In the genomic region with DNA sequence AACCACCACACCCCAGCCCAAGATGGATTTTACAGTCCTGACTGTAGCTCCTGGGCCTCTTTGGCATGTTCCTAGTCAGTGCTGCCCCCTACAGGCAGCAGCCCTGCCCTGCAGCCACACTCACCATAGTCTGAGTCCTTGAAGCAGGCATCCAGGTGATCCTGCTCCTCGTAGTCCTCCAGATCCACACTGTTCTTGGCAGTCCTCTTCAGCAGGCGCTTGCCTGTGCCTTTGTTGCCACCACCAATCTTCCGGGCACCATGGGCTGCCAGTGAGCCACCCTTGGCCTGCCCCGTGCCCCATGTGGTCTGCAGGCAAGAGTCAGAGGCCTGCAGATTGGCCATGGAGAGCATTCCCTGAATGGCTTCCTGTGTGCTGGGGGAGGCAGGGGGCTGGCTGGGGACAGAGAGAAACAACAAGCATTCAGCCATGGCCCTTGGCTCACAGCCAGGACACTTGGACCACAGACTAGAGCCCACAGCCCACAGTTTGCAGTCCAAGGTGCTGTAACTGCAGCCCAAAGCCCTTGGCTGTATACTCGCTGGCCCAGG, we compare ENCODE assay signal across 9 mouse cellular contexts.
DNase-seq lines count a peak whose midpoint lies in the region; ATAC-seq and TF ChIP-seq lines count a peak whose summit lies in the region.
"Had no signal": no experiment of that assay in that cellular context is flagged by ENCODE, and none has a peak within 500 bp of the region (broad histone marks: within the 10 kb centered on the region; RNA-seq: fewer than 3 reads in every experiment).

No protein-coding gene starts in this region.

- peaks cover 82% of the 10 kb centered on the region for H3K36me3 ChIP-seq in intestine, embryonic 14.5 days (ENCODE audit: control insufficient read depth, insufficient read depth, low read length)
- peaks cover 40% of the 10 kb centered on the region for H3K36me3 ChIP-seq in intestine, embryonic 16.5 days (ENCODE audit: control insufficient read depth, insufficient read depth, low read length)
- peaks cover 86% of the 10 kb centered on the region for H3K36me3 ChIP-seq in embryonic facial prominence, embryonic 13.5 days
- H3K36me3 ChIP-seq in stomach, postnatal 0 days (ENCODE audit: control insufficient read depth, insufficient read depth, low read length), result peaks cover 16% of the 10 kb centered on the region; the same call in 1 of the 2 replicates

- intact Hi-C loops in heart, postnatal 10 days (cut with DNase I), result loop anchor here (10.0 kb wide), 2 partner anchors 187 to 283 kb away; no protein-coding TSS in a partner anchor

- no peaks in the 10 kb centered on the region for H3K4me1 ChIP-seq in intestine, embryonic 14.5 days (replicated peaks; ENCODE audit: control insufficient read depth, insufficient read depth, low read length)
- no peaks in the 10 kb centered on the region for H3K4me1 ChIP-seq in intestine, embryonic 16.5 days (ENCODE audit: control insufficient read depth, insufficient read depth, low read length)
- peaks cover 16% of the 10 kb centered on the region for H3K4me1 ChIP-seq in embryonic facial prominence, embryonic 13.5 days
- no peaks in the 10 kb centered on the region for H3K4me1 ChIP-seq in stomach, postnatal 0 days (replicated peaks; ENCODE audit: control insufficient read depth, insufficient read depth)
- H3K4me1 ChIP-seq: liver, embryonic 15.5 days had no signal

- no peaks in the 10 kb centered on the region for H3K27me3 ChIP-seq in intestine, embryonic 14.5 days (replicated peaks; ENCODE audit: control insufficient read depth, insufficient read depth, low read length)
- H3K27me3 ChIP-seq in intestine, embryonic 16.5 days (replicated peaks; ENCODE audit: control insufficient read depth, insufficient read depth, low read length), result no peaks in the 10 kb centered on the region
- H3K27me3 ChIP-seq in embryonic facial prominence, embryonic 13.5 days, result no peaks in the 10 kb centered on the region; the same call in 1 of the 2 replicates
- H3K27me3 ChIP-seq in stomach, postnatal 0 days (ENCODE audit: control insufficient read depth, insufficient read depth, low read length), result no peaks in the 10 kb centered on the region
- H3K27me3 ChIP-seq: liver, embryonic 15.5 days had no signal

- H3K9me3 ChIP-seq in intestine, embryonic 14.5 days (ENCODE audit: control insufficient read depth, low read length), result no peaks in the 10 kb centered on the region
- no peaks in the 10 kb centered on the region for H3K9me3 ChIP-seq in intestine, embryonic 16.5 days (ENCODE audit: control insufficient read depth, low read length)
- no peaks in the 10 kb centered on the region for H3K9me3 ChIP-seq in embryonic facial prominence, embryonic 13.5 days
- H3K9me3 ChIP-seq in stomach, postnatal 0 days (ENCODE audit: control insufficient read depth, low read length), result no peaks in the 10 kb centered on the region
- H3K9me3 ChIP-seq: liver, embryonic 15.5 days had no signal

- no peak for TF ChIP-seq EP300 in stomach, postnatal 0 days (optimal IDR thresholded peaks at IDR 0.05)

- no peak for ATAC-seq in intestine, embryonic 14.5 days (replicated peaks; ENCODE audit: low FRiP score, low TSS enrichment, low read depth)
- ATAC-seq in intestine, embryonic 16.5 days, result no peak
- ATAC-seq in embryonic facial prominence, embryonic 13.5 days (ENCODE audit: insufficient number of reproducible peaks, insufficient read depth, low FRiP score, low TSS enrichment, low read depth), result no peak
- peak; percentile 58; the same call in 1 of the 2 replicates for ATAC-seq in megakaryocyte-erythroid progenitor cell, adult 5-6 weeks (replicated peaks; ENCODE audit: low FRiP score, low TSS enrichment, poor library complexity, severe bottlenecking)
- 0 out of 2 replicates have a peak, but pooled peaks have one; percentile 23 for ATAC-seq in stomach, postnatal 0 days (ENCODE audit: low FRiP score, low TSS enrichment)

- no peak overlapping the region for H3K27ac ChIP-seq in intestine, embryonic 14.5 days (ENCODE audit: low read depth)
- no peak overlapping the region for H3K27ac ChIP-seq in intestine, embryonic 16.5 days (ENCODE audit: low read length)
- H3K27ac ChIP-seq in embryonic facial prominence, embryonic 13.5 days, result peak overlapping the region; percentile 1; the same call in 1 of the 2 replicates
- no peak overlapping the region for H3K27ac ChIP-seq in stomach, postnatal 0 days (replicated peaks)
- H3K27ac ChIP-seq: liver, embryonic 15.5 days had no signal

- H3K4me3 ChIP-seq in intestine, embryonic 14.5 days (ENCODE audit: low read depth, low read length), result no peak overlapping the region
- H3K4me3 ChIP-seq in intestine, embryonic 16.5 days (ENCODE audit: low read length), result no peak overlapping the region
- no peak overlapping the region for H3K4me3 ChIP-seq in embryonic facial prominence, embryonic 13.5 days
- H3K4me3 ChIP-seq in stomach, postnatal 0 days (ENCODE audit: low read depth, low read length), result no peak overlapping the region
- H3K4me3 ChIP-seq: liver, embryonic 15.5 days had no signal

- TF ChIP-seq CTCF in stomach, postnatal 0 days (IDR thresholded peaks at IDR 0.05; ENCODE audit: low read depth), result peak; percentile 91

- WGBS in intestine, embryonic 14.5 days, result 81% methylated on average over 5 of the region's 5 CpGs
- WGBS in intestine, embryonic 16.5 days, result 67% methylated on average over 5 of the region's 5 CpGs
- 70% methylated on average over 5 of the region's 5 CpGs for WGBS in embryonic facial prominence, embryonic 13.5 days
- 68% methylated on average over 5 of the region's 5 CpGs for WGBS in stomach, postnatal 0 days

- no peak overlapping the region for H3K9ac ChIP-seq in intestine, embryonic 14.5 days (ENCODE audit: low read length)
- H3K9ac ChIP-seq in intestine, embryonic 16.5 days (ENCODE audit: low read depth, low read length), result no peak overlapping the region
- H3K9ac ChIP-seq in embryonic facial prominence, embryonic 13.5 days, result no peak overlapping the region
- H3K9ac ChIP-seq in stomach, postnatal 0 days (ENCODE audit: low read length), result no peak overlapping the region
- H3K9ac ChIP-seq: liver, embryonic 15.5 days had no signal

- peak; percentile 83 for DNase-seq in intestine, embryonic 14.5 days (ENCODE audit: low spot score)
- peak; percentile 36 to 72 for DNase-seq in adrenal gland, postnatal 36 days
- peak; percentile 45 to 70 for DNase-seq in heart, postnatal 10 days
- peak; percentile 56 to 77 for DNase-seq in layer of hippocampus, postnatal 14 days (ENCODE audit: low spot score in 2 of 2)
- peak; percentile 67 for DNase-seq in stomach, postnatal 0 days (ENCODE audit: low spot score)

- no peak overlapping the region for H3K4me2 ChIP-seq in intestine, embryonic 14.5 days (ENCODE audit: low read length)
- H3K4me2 ChIP-seq in intestine, embryonic 16.5 days (ENCODE audit: low read depth, low read length), result no peak overlapping the region
- H3K4me2 ChIP-seq in embryonic facial prominence, embryonic 13.5 days, result no peak overlapping the region
- no peak overlapping the region for H3K4me2 ChIP-seq in stomach, postnatal 0 days (replicated peaks; ENCODE audit: low read depth)
- H3K4me2 ChIP-seq: liver, embryonic 15.5 days had no signal

Comparison
In these comparisons a context has a peak if more than half of its experiments do, and no peak if none do; other contexts are left out.
1. ATAC-seq: peak in megakaryocyte-erythroid progenitor cell, adult 5-6 weeks (single experiment) and stomach, postnatal 0 days (single experiment); none in intestine, embryonic 14.5 days (single experiment), intestine, embryonic 16.5 days (single experiment) and embryonic facial prominence, embryonic 13.5 days (single experiment).
2. Peak in every context shown above with its lines, with median percentiles within 50 percentile points of each other: DNase-seq.